Mouse (Mus musculus) hindbrain, embryonic 10.5 days (tissue): ENCODE data around the gene Lrfn4. TPM values are rescaled to one million over a fixed set of nuclear protein-coding genes. Genes with fewer than 3 reads are reported as not detected.

Experiments
- DNase-seq: peaks from one replicate; pipeline ENCODE4 v3.0.0-alpha.2; 2017; ENCODE audit warnings: low spot score
- H3K27ac ChIP-seq: fragments of 300-500 bp; sonication (generic); 2 replicates; pipeline ENCODE4 v1.5.1; 2016; ENCODE audit warnings: mild to moderate bottlenecking, moderate library complexity
- H3K27me3 ChIP-seq: fragments of 300-500 bp; sonication (generic); 2 replicates; pipeline ENCODE4 v1.6.1; 2016; ENCODE audit warnings: mild to moderate bottlenecking; ENCODE audit not compliant: poor library complexity, insufficient read depth, severe bottlenecking
- H3K36me3 ChIP-seq: fragments of 300-500 bp; sonication (generic); 2 replicates; pipeline ENCODE4 v1.6.1; 2016; ENCODE audit warnings: mild to moderate bottlenecking, moderate library complexity
- H3K4me1 ChIP-seq: fragments of 300-500 bp; sonication (generic); replicated peaks from 2 replicates; pipeline ENCODE4 v1.6.1; 2016; ENCODE audit warnings: mild to moderate bottlenecking
- H3K4me3 ChIP-seq: fragments of 300-500 bp; sonication (generic); 2 replicates; pipeline ENCODE4 v1.5.1; 2016; ENCODE audit warnings: mild to moderate bottlenecking, moderate library complexity
- H3K9me3 ChIP-seq: fragments of 300-500 bp; sonication (generic); 2 replicates; pipeline ENCODE4 v1.6.1; 2016; ENCODE audit warnings: mild to moderate bottlenecking, moderate library complexity
- WGBS: fragments of 180-500 bp; shearing (Covaris S2); methylation state at CpG from one replicate; pipeline ENCODE4 v1.1.7; 2016; 5-methylcytosine and 5-hydroxymethylcytosine counted together
- polyA plus RNA-seq: library from polyadenylated mRNA; unstranded; fragments of >200 nt; fragmentation: Nextera tagmentation; extraction: Ambion mirVana; gene quantifications from 2 replicates; pipeline ENCODE4 v1.2.1, GENCODE M21; 2016

Lrfn4 gene
- polyA plus RNA-seq, 1 experiment from 2014 or later: 8.2 TPM

DNA sequence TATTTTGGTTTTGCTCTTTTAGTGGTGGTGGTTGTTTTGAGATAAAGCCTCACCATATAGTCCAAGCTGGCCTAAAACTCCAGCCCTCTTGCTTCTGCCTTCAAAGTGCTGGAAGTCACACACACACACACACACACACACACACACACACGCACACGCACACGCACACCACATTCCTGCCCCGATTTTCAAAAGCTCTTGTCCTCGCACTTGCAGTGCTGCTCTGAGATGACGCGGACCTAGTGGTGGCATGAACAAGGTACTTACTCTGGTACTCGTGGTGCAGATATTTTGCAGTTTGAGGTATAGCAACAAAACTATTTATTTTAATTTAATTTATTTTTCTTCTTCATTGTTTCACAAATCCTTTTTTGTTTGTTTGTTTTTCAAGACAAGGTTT is 43.0 kb downstream of the Lrfn4 start:
- H3K4me1 ChIP-seq: 0 out of 2 replicates have a peak, but pooled peaks cover 3% of the 10 kb centered on the region
- H3K36me3 ChIP-seq: no peaks in the 10 kb centered on the region
- no peaks in the 10 kb centered on the region for H3K27me3 ChIP-seq
- no peak overlapping the region for H3K27ac ChIP-seq
- 88% methylated on average over 8 of the region's 8 CpGs for WGBS
- H3K9me3 ChIP-seq: no peaks in the 10 kb centered on the region
- no peak for DNase-seq
- no peak overlapping the region for H3K4me3 ChIP-seq

DNA sequence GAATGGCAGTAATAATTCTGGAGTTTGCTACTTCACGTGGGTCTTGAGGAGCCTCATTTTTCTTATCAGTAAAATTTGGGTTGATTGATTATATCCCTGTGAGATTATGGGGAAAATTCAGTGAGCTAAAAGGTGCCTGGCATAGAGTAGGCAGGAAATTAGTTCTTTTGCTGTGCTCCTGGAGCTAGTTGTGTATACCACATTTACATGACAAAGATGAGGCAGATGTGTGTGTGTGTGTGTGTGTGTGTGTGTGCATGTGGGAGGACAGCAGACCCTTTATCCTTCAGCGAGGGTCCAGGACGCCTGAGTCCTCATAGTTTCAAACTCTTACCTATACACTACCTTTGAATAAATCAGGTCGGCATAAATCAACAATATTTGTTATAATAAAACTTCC is 43.4 kb downstream of the Lrfn4 start:
- Histone ChIP-seq H3K36me3 (no peaks in the 10 kb centered on the region), H3K27ac (no peak overlapping the region), H3K9me3 (no peaks in the 10 kb centered on the region), H3K27me3 (no peaks in the 10 kb centered on the region), H3K4me1 (0 out of 2 replicates have a peak, but pooled peaks cover 3% of the 10 kb centered on the region), H3K4me3 (no peak overlapping the region)
- no peak for DNase-seq
- 66% methylated on average over 4 of the region's 4 CpGs for WGBS

DNA sequence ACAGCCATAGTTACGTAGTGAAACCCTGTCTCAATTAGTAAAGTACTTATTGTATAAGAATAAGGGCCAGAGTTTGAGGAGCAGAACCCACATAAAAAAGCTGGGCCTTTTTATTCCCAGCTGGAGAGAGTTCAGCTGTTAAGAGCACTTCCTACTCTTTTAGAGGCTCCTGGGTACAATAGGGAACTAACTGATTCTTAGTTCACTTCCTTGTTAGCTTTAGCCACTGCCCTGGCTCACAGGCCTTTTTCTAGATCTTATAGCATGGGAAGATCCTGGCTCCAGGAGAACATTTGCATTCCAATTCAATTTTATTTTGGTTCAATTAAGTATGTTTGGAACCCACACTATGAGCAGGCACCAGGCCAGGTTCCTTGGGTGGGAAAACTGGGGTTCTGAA is 43.8 kb downstream of the Lrfn4 start:
- WGBS: 86% methylated on average over 1 of the region's 1 CpGs
- no peaks in the 10 kb centered on the region for H3K9me3 ChIP-seq
- no peak overlapping the region for H3K4me3 ChIP-seq
- no peak for DNase-seq
- no peaks in the 10 kb centered on the region for H3K27me3 ChIP-seq
- no peak overlapping the region for H3K27ac ChIP-seq
- H3K4me1 ChIP-seq: 0 out of 2 replicates have a peak, but pooled peaks cover 3% of the 10 kb centered on the region
- H3K36me3 ChIP-seq: no peaks in the 10 kb centered on the region

DNA sequence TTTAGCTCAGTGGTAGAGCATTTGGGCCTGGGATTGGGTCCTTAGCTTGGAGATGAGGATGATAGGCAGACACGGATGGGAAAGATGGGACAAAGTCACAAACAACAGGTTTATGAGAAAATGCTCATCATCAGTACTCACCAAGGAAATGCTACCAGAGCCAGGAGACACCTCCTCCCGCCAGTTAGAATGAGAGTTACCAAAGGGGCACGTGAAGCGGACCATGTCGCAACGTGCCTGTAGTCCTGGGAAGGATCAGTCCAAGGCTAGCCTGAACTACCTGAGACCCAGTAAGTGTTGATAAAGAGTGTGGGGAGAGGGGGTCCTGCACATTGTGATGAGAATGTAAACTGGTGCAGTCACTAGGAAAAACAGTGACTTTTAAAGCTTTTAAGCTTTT is 44.7 kb downstream of the Lrfn4 start:
- Histone ChIP-seq H3K9me3 (no peaks in the 10 kb centered on the region), H3K4me3 (no peak overlapping the region), H3K36me3 (no peaks in the 10 kb centered on the region), H3K27me3 (no peaks in the 10 kb centered on the region), H3K4me1 (0 out of 2 replicates have a peak, but pooled peaks cover 3% of the 10 kb centered on the region), H3K27ac (no peak overlapping the region)
- WGBS: 84% methylated on average over 6 of the region's 6 CpGs
- DNase-seq: no peak

DNA sequence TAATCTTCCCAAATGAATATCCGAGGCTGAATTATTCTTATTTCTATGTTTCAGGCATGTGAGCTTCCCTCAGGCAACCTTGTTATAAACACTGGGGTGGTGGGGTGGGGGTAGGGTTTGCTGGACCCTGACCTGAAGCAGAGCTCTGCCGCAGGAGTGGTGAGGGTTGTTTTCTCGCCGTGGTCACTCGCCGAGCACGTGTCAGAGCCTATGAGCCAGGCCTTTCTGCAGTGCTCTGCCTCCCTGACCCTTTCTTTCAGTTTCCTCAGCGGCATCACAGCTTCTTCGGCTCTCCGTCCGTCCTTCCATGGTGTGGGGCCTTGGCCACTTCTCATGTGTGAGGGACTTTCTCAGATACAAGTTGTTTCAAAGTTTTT is 45.2 kb downstream of the Lrfn4 start:
- DNase-seq: no peak
- H3K36me3 ChIP-seq: no peaks in the 10 kb centered on the region
- H3K27ac ChIP-seq: no peak overlapping the region
- 88% methylated on average over 11 of the region's 11 CpGs for WGBS
- H3K4me3 ChIP-seq: no peak overlapping the region
- 0 out of 2 replicates have a peak, but pooled peaks cover 3% of the 10 kb centered on the region for H3K4me1 ChIP-seq
- no peaks in the 10 kb centered on the region for H3K27me3 ChIP-seq
- H3K9me3 ChIP-seq: no peaks in the 10 kb centered on the region

DNA sequence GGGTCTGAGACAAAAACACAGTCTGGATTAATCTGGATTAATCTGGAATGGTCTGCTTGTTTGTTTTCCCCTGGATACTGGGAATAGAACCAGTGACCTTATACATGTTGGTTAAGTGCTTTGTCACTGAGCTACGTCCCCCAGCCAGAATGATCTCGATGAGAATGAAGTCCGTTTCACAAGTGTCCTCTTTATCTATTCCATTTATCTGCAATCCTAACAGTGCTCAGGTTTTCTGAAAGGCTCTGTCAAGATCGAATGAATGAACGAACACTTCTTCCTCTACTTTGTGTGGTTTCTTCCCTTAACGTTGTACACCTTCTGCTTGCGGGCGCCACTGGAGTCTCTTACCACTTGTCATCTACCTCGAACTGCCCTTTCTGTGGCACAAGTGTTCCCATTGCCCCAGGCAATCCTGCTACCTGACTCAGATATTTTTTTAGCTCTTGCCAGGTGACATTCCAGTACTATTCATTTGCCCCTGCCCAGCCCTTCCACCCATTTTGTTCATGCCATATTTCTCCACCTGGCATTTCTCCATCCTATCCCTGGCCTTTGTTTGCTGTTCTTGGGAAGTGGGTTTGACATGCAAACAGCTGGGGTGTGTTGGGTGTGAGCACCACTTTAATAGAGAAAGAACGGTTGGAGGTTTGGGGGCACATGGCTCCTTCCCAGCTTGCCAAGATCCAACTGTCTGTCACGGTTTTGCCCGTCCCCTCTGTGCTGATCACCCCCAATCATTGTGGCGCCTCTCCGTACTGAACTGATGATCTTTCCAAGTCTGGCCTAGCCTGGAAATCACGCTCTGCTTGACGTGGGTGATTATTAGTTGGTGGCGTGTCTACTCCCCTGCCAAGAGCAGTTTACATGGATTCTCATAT is 45.9 kb downstream of the Lrfn4 start:
- Histone ChIP-seq H3K27ac (no peak overlapping the region), H3K4me1 (0 out of 2 replicates have a peak, but pooled peaks cover 3% of the 10 kb centered on the region), H3K36me3 (no peaks in the 10 kb centered on the region), H3K4me3 (no peak overlapping the region), H3K9me3 (no peaks in the 10 kb centered on the region), H3K27me3 (no peaks in the 10 kb centered on the region)
- DNase-seq: no peak
- 86% methylated on average over 17 of the region's 17 CpGs for WGBS

DNA sequence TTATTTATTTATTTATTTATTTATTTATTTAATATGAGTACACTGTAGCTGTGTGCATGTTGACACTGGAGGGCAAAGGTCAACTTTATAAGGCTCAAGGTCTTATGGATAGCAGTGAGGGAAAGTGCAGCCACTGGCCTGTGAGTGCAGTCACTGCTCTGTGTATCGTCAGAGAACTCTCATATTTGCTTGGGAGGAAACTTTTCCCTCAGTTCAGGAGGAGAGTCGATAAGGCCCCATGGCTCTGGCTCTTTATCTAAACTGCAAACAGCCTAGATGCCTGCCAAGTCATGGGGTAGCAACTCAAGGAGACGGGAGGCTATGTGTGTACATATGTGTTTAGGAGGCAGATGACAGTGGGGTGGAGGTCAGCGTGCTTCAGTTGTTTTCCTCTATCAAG is 46.6 kb downstream of the Lrfn4 start:
- Histone ChIP-seq H3K4me1 (0 out of 2 replicates have a peak, but pooled peaks cover 3% of the 10 kb centered on the region), H3K9me3 (no peaks in the 10 kb centered on the region), H3K27me3 (no peaks in the 10 kb centered on the region), H3K27ac (no peak overlapping the region), H3K36me3 (no peaks in the 10 kb centered on the region), H3K4me3 (no peak overlapping the region)
- no peak for DNase-seq
- 84% methylated on average over 4 of the region's 4 CpGs for WGBS

DNA sequence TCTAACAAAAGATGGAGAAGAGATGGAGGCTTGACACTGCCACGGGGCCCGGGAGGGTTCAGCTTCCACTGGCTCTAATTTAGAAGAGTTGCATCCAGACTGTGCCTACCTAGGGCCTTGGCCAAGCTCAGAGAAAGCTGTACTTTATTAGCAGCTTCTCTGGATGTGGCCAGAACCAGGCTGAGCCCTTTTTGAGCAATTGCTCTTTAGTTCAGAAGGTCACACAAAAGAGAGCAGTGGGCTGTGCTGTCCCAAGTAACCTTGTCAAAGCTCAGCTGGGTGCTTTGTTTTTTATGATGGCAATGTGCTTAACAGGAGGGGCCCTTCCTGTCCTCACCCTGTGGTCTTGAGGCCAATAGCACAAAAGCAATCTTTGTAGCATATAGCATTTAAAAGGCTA is 47.8 kb downstream of the Lrfn4 start:
- no peaks in the 10 kb centered on the region for H3K36me3 ChIP-seq
- no peak overlapping the region for H3K27ac ChIP-seq
- no peak overlapping the region for H3K4me3 ChIP-seq
- DNase-seq: no peak
- no peaks in the 10 kb centered on the region for H3K9me3 ChIP-seq
- 76% methylated on average over 2 of the region's 2 CpGs for WGBS
- no peaks in the 10 kb centered on the region for H3K27me3 ChIP-seq
- H3K4me1 ChIP-seq: 0 out of 2 replicates have a peak, but pooled peaks cover 3% of the 10 kb centered on the region

DNA sequence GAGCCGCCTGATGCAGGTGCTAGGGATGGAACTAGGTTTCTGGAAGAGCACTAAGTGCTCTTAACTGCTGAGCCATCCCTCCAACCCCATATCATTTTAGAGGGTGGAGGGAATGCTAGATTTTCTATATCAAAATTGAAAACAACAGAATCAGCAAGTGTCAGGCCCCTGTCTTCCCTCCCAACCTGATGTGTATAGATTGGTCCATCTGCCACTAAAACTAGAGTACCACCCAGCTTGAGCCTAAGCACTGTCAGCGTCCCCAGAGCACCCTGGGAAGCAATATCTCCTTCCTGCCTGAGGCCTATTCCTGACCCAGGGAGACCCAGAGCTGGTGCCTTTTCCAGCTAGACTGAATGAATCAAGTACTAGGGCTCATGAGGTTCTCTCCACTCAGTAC is 48.6 kb downstream of the Lrfn4 start:
- H3K4me3 ChIP-seq: no peak overlapping the region
- 77% methylated on average over 2 of the region's 2 CpGs for WGBS
- H3K9me3 ChIP-seq: no peaks in the 10 kb centered on the region
- no peak for DNase-seq
- H3K4me1 ChIP-seq: 0 out of 2 replicates have a peak, but pooled peaks cover 3% of the 10 kb centered on the region
- H3K27ac ChIP-seq: no peak overlapping the region
- H3K36me3 ChIP-seq: no peaks in the 10 kb centered on the region
- no peaks in the 10 kb centered on the region for H3K27me3 ChIP-seq

DNA sequence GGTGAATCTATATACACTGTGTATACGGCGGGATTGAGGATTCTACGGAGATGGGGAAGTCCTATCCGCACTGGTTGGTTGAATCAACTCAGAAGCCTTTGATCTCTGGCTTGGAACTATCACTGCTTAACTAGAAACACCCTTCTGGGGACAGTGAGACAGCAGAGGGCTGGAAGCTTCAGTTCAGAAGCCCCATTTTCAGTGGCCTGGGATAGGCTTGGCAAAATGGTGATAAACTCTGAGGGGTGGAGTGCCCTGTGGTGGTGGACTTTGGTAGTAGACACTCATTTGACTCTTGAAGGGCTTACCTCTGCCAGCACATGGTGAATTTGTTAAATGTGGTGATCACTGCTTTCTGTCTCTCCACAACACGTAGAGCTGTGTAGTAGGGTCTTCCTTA is 49.8 kb downstream of the Lrfn4 start:
- no peak overlapping the region for H3K4me3 ChIP-seq
- DNase-seq: no peak
- H3K27ac ChIP-seq: no peak overlapping the region
- H3K36me3 ChIP-seq: no peaks in the 10 kb centered on the region
- 0 out of 2 replicates have a peak, but pooled peaks cover 3% of the 10 kb centered on the region for H3K4me1 ChIP-seq
- H3K9me3 ChIP-seq: no peaks in the 10 kb centered on the region
- WGBS: 84% methylated on average over 5 of the region's 5 CpGs
- H3K27me3 ChIP-seq: no peaks in the 10 kb centered on the region

Other genes with a start within 250 kb of the Lrfn4 start
- gene Kdm2a, start 217.4 kb downstream of the Lrfn4 start, polyA plus RNA-seq: 51.6 and 53.9 TPM in 2 replicates
- 16.5 and 19.5 TPM in 2 replicates for gene Rhod, start 176.2 kb downstream of the Lrfn4 start, polyA plus RNA-seq
- 1.2 and 1.6 TPM in 2 replicates for gene Syt12, start 138.2 kb downstream of the Lrfn4 start, polyA plus RNA-seq
- 0.13 TPM in 1 of 2 replicates, not detected in the other for gene 2010003K11Rik, start 117.1 kb downstream of the Lrfn4 start, polyA plus RNA-seq
- gene Pcx, start 105.2 kb downstream of the Lrfn4 start, polyA plus RNA-seq: 23.1 and 25.5 TPM in 2 replicates
- 80.0 and 81.4 TPM in 2 replicates for gene Rce1, start 10.0 kb upstream of the Lrfn4 start, polyA plus RNA-seq
- 2.9 and 3.1 TPM in 2 replicates for gene Gm960, start 83.0 kb upstream of the Lrfn4 start, polyA plus RNA-seq
- 12.7 and 20.6 TPM in 2 replicates for gene Sptbn2, start 95.5 kb upstream of the Lrfn4 start, polyA plus RNA-seq
- 108 and 124 TPM in 2 replicates for gene Rbm4b, start 140.8 kb upstream of the Lrfn4 start, polyA plus RNA-seq
- gene Rbm4, start 178.2 kb upstream of the Lrfn4 start, polyA plus RNA-seq: 104 and 106 TPM in 2 replicates
- 26.7 and 30.0 TPM in 2 replicates for gene Gm21992, start 195.9 kb upstream of the Lrfn4 start, polyA plus RNA-seq
- 126 and 130 TPM in 2 replicates for gene Rbm14, start 196.0 kb upstream of the Lrfn4 start, polyA plus RNA-seq
- gene Ccs, start 223.7 kb upstream of the Lrfn4 start, polyA plus RNA-seq: 46.9 and 49.6 TPM in 2 replicates
- 0.11 and 0.33 TPM in 2 replicates for gene Ccdc87, start 223.7 kb upstream of the Lrfn4 start, polyA plus RNA-seq
- 38.8 and 52.5 TPM in 2 replicates for gene Ctsf, start 239.5 kb upstream of the Lrfn4 start, polyA plus RNA-seq